Mouse (Mus musculus) erythroblast, adult 5-6 weeks (primary cell): ENCODE measurements around the gene Tspan10. TPM values are rescaled to one million over a fixed set of nuclear protein-coding genes. Genes with fewer than 3 reads are reported as not detected.

Source experiments
- ATAC-seq: replicated peaks from 2 replicates; pipeline ENCODE4 v1.8.0; 2016; ENCODE audit warnings: moderate number of reproducible peaks, mild to moderate bottlenecking, moderate TSS enrichment, inconsistent platforms; ENCODE audit not compliant: poor library complexity, low FRiP score, severe bottlenecking
- total RNA-seq, 2 experiments: library from RNA; stranded (forward) in 1 of 2; stranded (reverse) in 1 of 2; fragments of 150-400 nt in 1 of 2; fragments of 200-764, 138-1000 nt in 1 of 2; gene quantifications; 2 replicates each; pipeline versions ENCODE4 v1.2.3 to v1.2.4; 2015 to 2017; ENCODE audit warnings: low replicate concordance in 2 of 2

The Tspan10 gene
- total RNA-seq, 2 experiments from 2014 or later: 1.3 TPM; not detected in 1

GRCm38 (mm10) chr11:120452246-120452645 lies 9.8 kb downstream of the Tspan10 start:
- no peak for ATAC-seq

- ATAC-seq: no peak
Measured at GRCm38 (mm10) chr11:120453306-120453705, 10.9 kb downstream of the Tspan10 start, which contains the start of gene Pde6g. Gene Pde6g, minus strand, starts transcription at chr11:120453500.

- ATAC-seq: no peak
Measured at GRCm38 (mm10) chr11:120454965-120455364, 12.5 kb downstream of the Tspan10 start.

GRCm38 (mm10) chr11:120455413-120455812 lies 13.0 kb downstream of the Tspan10 start:
- peak; percentile 36 for ATAC-seq

- ATAC-seq: peak; percentile 21
Measured at GRCm38 (mm10) chr11:120457370-120457769, 14.9 kb downstream of the Tspan10 start.

GRCm38 (mm10) chr11:120457772-120458751 lies 15.6 kb downstream of the Tspan10 start, which contains the start of the genes Oxld1 and Ccdc137:
Gene Oxld1, minus strand, starts transcription at chr11:120458068.
Gene Ccdc137, plus strand, starts transcription at chr11:120458115.
- ATAC-seq: peak; percentile 72

GRCm38 (mm10) chr11:120458847-120459597 lies 16.6 kb downstream of the Tspan10 start:
- no peak for ATAC-seq

GRCm38 (mm10) chr11:120463536-120463935 lies 21.1 kb downstream of the Tspan10 start:
- no peak for ATAC-seq

GRCm38 (mm10) chr11:120464365-120464764 lies 21.9 kb downstream of the Tspan10 start:
- no peak for ATAC-seq

GRCm38 (mm10) chr11:120465521-120465920 lies 23.1 kb downstream of the Tspan10 start:
- no peak for ATAC-seq

- peak; percentile 95 for ATAC-seq
Measured at GRCm38 (mm10) chr11:120467051-120467735, 24.7 kb downstream of the Tspan10 start, which contains the start of gene Arl16. Gene Arl16, minus strand, starts transcription at chr11:120467607.

- no peak for ATAC-seq
Measured at GRCm38 (mm10) chr11:120467736-120468092, 25.3 kb downstream of the Tspan10 start.

- no peak for ATAC-seq
Measured at GRCm38 (mm10) chr11:120472052-120472451, 29.6 kb downstream of the Tspan10 start.

- ATAC-seq: no peak
Measured at GRCm38 (mm10) chr11:120483448-120483934, 41.0 kb downstream of the Tspan10 start.

GRCm38 (mm10) chr11:120484265-120484981 lies 42.0 kb downstream of the Tspan10 start, which contains the start of gene Mrpl12:
Gene Mrpl12, plus strand, starts transcription at chr11:120484613.
- peak; percentile 83 for ATAC-seq

GRCm38 (mm10) chr11:120485251-120485650 lies 42.8 kb downstream of the Tspan10 start:
- no peak for ATAC-seq

- ATAC-seq: no peak
Measured at GRCm38 (mm10) chr11:120488516-120488915, 46.1 kb downstream of the Tspan10 start.

GRCm38 (mm10) chr11:120489054-120489761 lies 46.8 kb downstream of the Tspan10 start:
- peak; percentile 50 for ATAC-seq
